Mouse (Mus musculus): ENCODE measurements around the gene 6030468B19Rik.

GRCm38 (mm10) chr11:117783683-117784309, 13.7 kb upstream of the 6030468B19Rik start:
- TF ChIP-seq CTCF (IDR thresholded peaks at IDR 0.05; ENCODE audit: insufficient read depth, low read depth, low read length) (no peak), POLR2A (IDR thresholded peaks at IDR 0.05; ENCODE audit: insufficient read depth, low read depth, low read length) (no peak)

All from olfactory bulb, adult 2 months (tissue).